Mouse (Mus musculus) right cerebral cortex, adult 18-20 months (tissue): Measurements from ENCODE around the gene Mif4gd.

Experiments used
- DNase-seq: peaks from one replicate; pipeline ENCODE4 v3.0.0; 2022; ENCODE audit warnings: mixed read lengths

The Mif4gd gene

DNA sequence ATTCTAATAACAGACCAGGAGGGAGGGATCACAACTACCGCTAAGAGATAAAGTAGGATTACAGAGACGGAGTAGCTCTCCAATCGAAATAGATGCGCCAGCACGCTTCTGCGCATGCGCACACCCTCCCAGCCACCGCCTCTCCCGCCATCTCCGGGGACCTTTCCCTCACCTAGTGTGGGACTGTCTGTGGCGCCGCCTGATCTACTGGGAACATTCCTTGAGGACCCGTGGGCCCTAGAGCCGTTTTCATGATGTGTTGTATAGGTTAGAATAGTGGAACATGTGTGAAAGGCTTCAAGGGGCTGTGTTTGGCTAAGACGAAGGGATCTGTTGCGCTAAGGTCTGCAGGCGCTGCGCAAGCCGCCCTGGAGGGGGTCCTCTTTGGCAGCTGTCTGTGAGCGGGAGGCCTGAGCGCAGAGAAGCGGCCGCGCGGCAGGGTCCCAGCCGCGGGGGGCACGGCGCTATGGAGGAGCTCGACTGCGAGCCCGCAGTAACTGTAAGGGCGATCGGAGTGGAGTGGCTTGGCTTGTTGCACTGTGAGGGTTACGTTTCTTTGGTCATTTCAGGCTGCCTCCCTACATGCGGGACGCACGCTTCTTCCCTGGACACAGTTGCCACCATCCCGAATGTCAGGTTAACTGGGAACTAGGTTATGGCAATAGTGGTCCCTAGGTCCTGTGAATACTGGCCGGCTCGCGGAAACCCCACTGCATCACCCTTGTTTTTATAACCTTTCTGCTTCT lies 48.5 kb downstream of the Mif4gd start, which contains the start of gene Nup85:
Gene Nup85, plus strand, starts transcription at position 371 of the 746 bp plus-strand sequence.
- DNase-seq, result peak; percentile 95

DNA sequence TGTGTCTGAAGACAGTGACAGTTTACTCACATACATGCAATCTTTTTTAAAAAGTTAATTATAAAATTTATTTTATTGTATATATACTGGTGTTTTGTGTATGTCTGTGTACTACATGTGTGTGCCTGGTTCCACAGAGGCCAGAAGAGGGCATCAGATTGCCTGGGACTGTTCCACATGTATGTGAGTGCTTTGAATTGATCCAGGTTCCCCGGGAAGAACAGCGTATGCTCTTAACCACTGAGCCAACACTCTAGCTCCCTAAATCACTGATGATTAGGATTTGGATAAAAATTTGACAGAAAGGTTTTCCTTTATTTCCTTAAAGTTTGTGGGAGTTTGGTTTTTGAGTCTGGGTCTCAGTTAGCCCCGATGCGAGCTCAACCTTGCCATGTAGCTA lies 49.4 kb downstream of the Mif4gd start:
- DNase-seq, result no peak
